Mouse (Mus musculus) CD4-positive, CD25-positive, alpha-beta regulatory T cell (primary cell): ENCODE data around the gene Vmn2r79. TPM values are rescaled to one million over a fixed set of nuclear protein-coding genes. Genes with fewer than 3 reads are reported as not detected.

Experiments
- polyA plus RNA-seq: library from polyadenylated mRNA; unstranded; fragments of 100-300 nt; shearing (Covaris generic); gene quantifications from one replicate; pipeline ENCODE4 v1.2.1, GENCODE M21; 2017

Gene Vmn2r79
- 0.07 TPM for polyA plus RNA-seq

DNA sequence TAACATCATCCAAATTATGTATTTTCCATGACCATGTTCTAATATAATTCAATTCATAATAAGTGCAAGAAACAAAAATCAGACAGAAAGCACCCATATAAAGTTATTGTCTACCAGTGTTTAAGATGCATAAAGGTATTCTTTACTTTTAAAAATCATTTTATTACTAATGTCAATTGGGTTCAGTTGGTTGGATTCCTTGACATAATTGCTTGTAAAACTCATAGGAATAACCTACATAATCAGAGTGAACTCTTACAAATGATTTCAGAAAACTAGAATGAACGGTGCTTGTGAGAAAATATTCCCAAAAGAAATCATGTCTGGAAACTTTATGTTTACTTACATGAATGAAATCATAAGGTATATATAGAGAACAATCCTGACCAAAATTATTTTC lies at the start of gene Vmn2r79:
Gene Vmn2r79 (plus strand): TSS at position 301 of the 400 bp plus-strand sequence.

Other genes with a start within 250 kb of the Vmn2r79 start
- gene Folh1, start 220.2 kb upstream of the Vmn2r79 start, polyA plus RNA-seq = not detected
- gene Vmn2r77, start 201.1 kb upstream of the Vmn2r79 start, polyA plus RNA-seq = 0.04 TPM
- gene Vmn2r78, start 81.0 kb upstream of the Vmn2r79 start, polyA plus RNA-seq = 0.06 TPM
- 0.12 TPM for gene Nox4, start 250.0 kb downstream of the Vmn2r79 start, polyA plus RNA-seq